Mouse (Mus musculus) frontal cortex, postnatal 25 days (tissue): Measurements from ENCODE around the gene Mia2.
A peak's percentile ranks its signal among the peaks of the same experiment; 100 is the strongest.

Experiments used
- DNase-seq, 2 experiments: peaks; one replicate each; pipeline ENCODE4 v3.0.0; 2022; ENCODE audit warnings: low spot score in 2 of 2

The Mia2 gene

DNA sequence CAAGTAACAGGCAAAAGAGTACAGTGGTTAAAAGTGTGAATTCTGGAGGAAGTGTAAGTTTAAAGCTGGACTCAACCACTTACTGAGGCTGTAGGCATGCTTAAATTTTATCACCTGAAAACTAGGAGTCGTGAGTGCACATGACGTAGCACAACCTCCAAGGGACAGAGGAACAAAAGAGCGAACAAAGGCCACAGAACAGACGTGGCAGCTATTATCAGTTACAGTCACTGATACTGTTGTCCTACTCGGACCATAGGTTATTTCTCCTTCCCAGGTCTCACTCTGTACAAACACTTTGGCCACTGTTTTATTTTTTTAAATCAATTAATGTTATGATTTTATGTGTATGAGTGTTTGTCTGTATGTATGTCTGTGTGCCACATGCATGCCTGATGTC is 9.2 kb downstream of the Mia2 start:
- no peak for DNase-seq

DNA sequence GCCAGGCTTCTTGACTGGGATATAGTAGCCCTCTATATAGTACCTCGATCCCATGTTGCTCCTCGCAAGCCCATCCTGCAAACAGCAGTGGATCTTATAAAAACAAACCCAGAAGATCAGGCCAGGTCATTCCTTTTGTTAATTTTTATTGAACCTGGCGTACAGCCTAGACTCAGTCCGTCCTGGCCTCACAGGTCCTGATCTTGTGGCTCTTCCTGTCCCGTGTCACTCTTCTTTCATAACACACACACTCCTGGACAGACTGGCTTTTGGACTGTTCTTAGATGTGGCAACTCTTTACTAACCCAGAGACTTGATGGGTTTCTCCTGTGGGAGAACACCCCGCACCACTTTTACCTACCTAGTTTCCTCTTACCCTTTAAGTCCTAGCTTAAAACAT is 10.3 kb downstream of the Mia2 start:
- no peak for DNase-seq

DNA sequence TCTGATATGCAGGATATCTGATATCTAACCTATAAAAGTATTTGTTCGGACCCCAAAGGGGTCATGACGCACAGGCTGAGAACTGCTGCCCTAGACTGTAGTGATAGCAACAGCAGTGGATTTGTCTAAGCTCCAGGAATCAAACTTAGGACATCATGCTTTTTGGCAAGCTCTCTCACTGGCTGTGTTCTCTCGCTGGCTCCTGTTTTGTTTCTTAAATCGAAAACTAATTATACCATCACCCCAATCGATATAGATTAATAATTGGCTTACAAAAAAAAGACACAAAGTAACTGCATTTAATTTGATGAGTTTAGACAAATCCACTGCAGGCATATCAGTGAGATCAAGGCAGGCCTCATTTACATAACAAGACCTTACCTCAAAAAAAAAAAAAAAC is 10.9 kb downstream of the Mia2 start:
- no peak for DNase-seq

DNA sequence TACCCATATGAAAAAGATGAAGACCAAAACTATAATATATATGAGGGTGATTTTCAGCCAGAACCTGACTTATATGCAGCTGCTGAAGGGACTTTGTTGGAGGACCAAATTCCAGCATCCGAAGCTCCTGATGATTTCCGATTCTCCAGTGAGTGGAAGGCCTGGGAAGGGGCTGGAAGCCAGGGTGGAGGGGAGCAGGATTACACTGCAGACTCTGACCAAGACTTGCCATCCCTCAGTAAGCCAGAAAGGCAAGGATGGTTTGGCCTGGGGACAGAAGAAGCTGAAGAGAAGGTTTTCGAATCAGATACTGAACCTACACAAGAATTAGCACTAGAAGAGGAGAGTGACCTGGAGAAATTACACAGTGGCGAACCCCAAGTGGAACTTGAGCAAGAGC is 12.3 kb downstream of the Mia2 start:
- DNase-seq = no peak

DNA sequence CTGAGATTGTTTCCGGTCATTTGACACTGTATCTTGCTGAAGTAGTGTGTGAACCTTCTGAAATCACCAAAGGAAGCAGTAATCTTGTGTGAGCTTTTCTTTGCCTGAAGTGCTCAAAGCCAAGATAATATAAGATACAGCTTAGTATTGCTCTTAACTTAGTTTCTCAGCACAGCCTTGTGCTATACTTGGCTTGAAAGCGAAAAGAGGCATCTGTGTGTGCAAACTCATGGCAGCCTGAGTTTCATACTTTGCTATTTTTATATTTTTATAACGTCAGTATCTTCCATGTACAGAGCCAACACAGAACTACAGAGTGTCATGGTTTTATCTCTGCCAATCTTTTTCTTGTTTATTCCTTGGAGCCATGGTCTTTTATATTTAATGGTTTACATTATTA is 21.6 kb downstream of the Mia2 start:
- DNase-seq = no peak

DNA sequence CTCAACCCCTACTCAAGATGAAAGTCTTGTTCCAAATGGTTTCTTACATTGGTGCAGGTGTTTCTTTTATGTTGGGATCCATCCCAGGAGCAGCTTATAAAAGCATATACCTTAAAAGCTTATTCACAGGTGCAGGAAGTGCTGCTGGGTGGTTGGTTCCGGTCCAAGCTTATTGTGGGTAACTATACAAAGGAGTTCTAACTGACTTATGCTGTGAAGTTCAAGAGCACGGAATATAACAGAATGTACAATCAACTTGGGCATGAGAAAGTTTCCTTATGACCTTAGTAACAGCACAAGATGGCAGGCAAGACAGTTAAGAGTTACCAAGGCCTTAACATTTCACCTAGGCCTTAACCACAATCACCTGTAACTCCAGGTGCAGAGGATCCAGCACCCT is 29.8 kb downstream of the Mia2 start:
- DNase-seq = no peak

DNA sequence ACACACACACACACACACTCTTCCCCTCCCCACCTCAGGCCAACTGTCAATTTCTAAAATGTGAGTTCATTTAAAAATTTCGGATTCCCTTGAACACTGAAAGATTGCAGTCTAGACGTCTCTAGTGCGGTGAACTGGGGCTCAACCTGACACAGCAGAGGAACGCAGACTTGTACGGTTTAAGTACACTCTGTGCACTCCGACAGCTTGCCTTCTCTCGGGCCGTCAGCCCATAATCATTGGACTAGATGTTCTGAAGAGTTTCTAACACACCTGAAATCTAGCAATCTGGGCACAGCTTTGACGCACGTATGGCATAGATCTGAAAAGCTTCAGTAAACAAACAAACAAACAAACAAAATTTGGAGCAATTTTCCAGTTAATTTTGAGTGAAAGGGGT is 32.9 kb downstream of the Mia2 start:
- DNase-seq = no peak

DNA sequence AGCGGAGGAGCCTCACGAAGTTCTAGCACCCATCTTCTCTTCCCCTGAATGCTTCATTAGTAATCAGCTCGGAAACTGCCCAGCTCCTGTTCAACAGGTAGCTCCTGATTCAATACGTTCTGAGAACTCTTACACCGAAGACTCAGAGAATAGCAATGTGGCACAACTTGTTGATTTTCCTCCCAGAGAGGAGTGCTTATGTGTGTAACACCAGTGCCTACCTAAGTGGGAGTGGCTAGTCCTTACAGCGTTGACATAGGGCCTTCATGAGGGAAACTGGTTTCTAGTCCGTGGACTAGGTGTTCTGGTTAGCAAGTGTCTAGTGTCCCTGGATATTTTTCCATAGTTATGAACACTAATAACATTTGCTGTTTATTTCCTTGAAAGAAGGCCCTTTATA is 33.4 kb downstream of the Mia2 start:
- no peak for DNase-seq

DNA sequence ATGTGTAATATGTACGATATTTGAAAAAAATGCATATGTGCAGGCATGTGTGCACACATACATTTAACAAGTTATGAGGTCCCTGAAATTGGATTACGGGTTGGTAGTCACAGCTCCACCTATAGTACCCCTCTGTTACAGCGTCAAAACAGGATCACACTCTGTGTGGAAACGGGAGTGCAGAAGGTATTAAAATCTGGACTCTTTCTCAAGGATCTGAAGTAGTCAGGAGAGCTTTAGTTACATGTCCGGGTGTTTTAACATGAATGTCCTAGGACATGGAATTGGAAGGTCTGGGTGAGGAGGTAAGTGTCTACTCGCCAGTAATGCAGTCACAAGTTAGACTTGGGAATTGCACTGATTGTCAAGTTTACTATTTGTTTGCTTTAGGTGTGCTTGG is 34.0 kb downstream of the Mia2 start:
- DNase-seq = no peak

DNA sequence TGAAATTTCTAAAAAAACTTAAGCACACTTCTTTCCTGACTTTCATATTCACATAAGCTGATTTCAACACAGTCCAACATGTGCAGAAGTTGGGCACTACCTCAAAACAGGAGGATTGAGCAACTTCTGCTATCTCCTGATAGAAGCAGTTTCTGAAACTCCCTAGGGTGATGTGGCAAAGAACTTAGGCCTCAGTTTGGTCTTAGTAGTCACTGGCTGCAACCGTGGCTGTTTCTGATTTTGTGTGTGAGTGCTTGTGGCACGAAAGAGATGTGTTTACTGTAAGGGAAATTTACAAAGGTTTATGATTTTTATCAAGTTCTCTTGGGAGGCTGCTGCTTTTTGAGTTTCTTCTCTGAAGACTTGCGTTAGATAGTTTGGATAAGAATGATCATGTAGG is 34.6 kb downstream of the Mia2 start:
- no peak for DNase-seq

DNA sequence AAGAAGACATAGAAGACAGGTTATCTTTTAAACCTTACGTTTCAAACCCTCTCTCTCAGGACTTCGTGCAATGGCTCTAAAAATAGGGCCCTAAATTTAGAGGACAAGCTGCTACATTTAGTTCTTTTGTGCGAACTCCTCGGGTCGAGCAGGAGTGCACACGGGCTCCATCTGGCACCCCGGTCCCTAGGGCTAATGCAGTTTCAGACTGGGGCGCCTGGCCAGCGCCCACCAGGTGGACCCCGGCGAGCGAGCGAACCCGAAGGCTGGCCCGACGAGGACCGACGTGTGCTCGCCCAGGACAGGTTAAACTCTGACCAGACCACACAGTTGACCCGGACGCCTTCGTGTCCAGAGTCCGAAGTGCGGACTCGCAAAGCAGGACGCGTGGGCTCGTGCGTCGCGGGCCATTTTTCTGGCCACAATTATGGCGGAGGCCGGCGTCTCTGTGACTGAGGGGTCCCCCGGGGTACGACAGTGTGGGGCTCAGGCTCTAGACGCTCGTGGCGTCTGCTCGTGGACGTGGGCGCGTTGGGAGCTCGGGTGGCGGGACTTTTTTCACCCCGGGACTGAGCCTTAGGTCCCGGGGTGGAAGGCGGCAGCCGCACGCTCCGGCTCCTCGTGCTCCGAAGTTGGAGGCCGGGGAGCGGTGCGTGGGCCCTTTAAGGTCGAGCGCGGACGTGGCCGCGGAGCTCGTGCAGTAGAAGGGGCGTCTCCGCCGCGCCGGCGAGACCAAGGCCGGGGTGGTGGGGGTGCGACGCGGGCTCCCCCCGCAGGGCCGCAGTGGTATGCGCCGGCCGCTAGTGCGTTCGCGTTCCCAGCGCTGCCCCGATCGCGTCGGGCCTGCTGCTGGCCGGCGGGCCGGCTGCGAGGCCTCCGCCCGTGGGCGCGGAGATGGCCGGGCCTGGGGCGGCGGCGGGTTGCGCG is 35.3 kb downstream of the Mia2 start:
- DNase-seq = peak; percentile 88 to 92

DNA sequence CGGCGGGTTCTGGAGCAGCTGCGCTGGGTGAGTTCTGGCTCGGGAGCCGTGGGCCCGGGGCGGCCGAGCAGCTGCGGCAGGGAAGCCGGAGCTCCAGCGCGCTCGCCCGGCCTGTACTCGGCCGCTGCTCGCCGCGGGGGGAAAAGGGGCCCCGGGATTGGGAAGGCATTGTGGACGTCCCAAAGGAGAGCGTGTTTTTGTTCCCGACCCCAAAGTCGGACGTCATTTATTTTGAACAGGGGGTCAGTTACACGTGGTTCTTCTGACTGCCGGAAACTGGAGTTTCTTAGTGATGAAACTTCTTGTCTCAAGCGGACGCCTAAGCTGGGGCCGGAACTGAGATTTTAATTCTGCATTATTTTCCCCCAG is 36.0 kb downstream of the Mia2 start:
- no peak for DNase-seq

DNA sequence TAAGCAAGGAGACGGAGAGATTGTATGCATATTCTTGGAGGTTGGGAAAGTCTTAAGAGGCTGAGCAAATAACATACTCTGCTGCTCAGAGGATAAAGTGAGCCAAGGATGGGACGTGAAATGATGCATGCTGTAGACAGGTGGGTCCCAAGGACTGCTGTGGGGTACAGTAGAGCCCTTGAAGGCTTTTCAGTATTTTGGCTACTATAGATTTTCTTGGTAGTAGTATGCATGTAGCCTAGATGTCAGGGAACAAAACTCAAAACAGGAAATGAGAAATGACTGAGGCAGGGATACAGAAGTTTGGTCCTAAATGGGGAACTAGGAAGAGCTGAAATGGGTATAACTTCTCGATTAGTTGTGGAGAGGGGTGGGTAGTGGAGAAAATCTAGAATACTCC is 36.9 kb downstream of the Mia2 start:
- DNase-seq = no peak

DNA sequence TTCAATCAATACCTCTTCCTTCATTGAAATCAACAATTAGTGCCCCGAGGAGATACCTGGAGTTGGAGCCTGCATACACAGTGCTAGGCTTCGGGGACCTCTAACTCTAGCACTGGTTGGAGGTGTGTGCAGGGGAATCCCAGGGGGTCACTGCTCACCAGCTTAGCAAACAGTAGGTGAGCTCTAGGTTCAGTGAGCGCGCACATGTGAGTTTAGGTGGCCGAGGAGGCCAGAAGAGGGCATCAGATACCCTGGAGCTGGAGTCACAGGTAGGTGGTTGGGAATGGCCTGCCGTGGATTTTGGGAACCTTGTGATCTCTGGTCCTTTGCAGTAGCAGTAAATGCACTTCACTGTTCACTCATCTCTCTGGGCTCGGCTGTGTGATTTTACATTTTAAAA is 37.3 kb downstream of the Mia2 start:
- no peak for DNase-seq

DNA sequence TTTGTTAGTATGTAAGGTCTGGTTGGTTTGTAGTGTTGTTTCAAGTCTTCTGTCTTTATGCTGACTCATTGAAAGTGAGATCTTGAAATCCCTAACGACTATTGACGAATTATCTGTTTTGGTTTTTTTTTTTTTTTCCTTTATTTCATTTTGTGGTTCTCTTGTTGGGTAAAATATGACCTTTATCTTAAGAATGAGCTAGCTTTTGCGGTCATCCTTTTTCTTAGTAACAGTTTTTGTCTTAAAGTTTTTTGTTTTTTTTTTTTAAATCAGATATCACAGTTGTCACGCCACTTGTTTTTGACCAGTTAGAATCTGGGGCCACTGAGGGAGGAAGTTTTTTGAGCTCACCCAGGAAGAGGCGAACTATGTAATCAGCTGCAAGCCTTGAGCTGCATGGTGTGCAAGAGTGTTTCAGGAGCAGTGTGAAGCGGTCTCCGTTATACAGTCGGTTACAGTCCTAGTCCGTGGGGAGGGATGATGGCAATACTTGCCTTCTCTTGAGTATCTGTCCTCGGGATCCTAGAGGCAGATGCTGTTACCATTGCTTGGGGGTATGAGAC is 37.9 kb downstream of the Mia2 start:
- no peak for DNase-seq

DNA sequence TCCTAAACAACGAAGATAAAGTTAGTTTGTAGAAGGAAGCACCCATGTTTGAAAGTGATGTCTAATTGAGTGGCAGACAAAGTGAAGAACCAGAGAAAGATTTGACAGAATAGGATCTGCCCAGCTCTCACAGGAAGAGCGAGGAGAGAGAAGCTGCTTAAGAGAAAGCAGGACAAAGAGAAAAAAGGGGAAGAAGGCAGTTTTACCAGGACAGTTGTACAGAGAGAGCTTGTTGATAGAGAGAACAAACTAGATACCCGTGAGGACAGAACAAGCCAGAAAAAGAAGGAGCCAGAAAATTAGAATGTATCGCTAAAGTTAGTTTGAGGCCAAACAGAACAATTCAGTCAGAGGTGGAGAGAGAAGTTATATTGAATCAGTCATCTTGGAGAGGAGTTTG is 39.5 kb downstream of the Mia2 start:
- no peak for DNase-seq

DNA sequence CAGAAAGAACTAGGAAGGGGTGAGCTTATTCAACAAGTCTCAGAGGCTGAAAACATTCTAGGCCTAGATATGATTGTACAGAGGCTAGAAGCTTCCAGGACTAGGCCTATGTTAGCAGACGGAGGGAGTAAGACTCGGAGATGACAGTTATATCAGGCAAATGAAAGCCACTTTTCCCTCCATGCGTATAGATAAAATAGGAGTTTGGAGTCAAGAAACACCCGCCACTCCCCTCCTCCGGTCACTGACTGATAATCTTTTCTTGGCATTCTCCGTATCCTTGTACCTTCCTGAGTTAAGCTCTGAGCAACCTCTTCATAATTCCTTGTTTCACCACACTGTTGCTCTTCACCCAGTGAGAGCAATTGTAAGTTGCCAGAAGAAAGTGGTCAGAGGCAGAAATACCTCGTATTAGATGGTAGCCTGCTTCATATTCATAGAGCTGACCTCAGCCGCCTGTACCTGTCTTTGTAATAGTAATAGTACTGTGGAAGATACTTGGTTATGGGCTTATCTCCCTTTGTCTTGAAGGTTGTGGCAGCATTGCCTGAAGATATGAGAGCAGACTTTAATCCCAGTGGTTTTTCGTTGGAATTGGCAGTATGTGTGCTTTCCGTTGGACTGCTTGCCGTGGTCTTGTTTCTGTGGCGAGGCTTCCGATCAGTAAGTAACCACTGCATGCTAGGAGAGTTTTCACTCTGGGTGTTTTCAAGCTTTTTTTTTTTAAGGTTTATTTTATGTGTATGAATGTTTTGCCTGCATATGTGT is 40.1 kb downstream of the Mia2 start:
- DNase-seq = no peak

DNA sequence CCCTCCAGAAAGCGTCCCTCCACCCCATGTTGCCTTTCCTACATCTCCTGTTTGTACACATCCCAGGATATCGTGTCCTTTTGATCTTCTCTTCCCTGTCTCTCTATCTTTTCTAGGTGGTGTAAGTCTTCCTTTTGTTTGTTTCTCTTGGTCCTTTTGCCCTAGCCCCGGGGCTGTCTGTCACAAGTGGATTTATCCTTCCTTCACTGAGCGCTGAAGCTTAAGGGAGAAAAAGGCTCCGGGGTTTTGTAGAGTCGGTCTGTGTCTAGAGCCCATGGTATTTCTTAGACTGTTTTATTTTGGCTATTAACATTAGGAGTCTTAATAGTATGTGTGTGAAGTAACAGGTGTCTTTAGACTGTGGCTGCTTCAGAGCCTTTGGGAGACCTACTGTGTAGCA is 41.4 kb downstream of the Mia2 start:
- no peak for DNase-seq

DNA sequence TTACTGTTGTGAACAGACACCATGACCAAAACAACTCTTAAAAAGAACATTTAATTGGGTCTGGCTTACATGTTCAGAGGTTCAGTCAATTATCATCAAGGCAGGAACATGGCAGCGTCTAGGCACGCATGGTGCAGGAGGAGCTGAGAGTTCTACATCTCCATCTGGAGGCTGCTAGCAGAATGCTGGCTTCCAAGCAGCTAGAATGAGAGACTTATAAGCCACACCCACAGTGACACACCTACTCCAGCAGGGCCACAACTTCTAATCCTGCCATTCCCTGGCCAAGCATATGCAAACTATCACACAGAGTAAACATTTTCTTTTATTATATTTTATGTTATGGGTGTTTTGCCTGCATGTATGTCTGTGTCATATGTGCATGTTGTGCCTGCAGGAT is 43.8 kb downstream of the Mia2 start:
- DNase-seq = no peak

DNA sequence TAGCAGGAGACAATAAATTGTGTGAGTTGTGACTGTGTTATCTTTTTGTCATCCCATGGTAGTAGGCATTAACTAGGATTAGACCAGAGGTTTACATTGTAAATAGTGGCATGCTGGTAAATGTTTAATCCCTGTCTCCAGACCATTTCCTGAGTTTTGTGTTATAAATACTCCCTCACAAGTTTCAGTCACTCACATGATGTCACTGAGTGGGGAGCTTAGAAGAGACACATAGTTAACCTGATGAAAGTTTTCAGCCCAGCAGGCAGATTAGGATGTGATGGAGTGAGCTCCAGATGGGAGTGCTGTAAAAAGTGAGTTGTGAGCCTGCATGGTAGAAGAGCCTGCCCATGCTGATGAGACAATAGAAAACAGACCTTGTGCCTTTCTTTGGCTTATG is 49.5 kb downstream of the Mia2 start:
- no peak for DNase-seq

DNA sequence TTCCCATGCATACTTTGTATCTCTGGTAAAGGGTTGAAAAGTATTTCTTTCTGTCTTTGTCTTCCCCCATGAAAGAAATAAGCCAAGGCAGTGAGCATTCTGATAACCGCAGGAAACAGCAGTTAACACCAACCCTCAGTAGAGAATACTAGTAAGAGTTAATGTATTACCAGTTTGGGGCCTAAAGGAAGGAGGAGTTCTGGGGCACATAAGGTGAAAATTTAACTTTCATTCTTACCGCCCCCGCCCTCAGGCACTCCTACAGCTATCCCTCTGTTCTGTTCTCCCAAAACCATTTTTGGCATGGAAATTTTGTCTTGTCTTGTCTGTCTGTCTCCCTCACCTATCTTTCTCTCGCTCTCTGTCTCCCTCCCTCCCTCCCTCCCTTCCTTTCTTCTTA is 54.1 kb downstream of the Mia2 start:
- no peak for DNase-seq

DNA sequence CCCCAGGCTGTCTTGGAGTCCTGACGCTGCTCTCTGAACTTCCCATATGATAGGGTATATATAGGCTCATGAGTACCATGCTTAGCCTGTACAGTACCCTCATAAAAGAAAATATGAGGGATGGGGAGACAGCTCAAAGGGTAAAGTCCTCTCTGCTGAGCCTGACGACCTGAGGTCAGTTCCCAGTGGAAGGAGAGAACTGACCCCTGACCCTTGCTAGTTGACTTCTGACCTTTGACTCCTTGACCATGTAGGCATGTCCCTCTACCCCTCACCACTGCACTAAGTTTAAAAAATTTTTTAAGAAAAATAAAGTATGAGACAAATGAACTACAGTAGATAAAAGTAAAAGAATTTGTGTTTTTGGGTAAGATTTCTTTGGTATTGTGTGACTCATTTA is 65.5 kb downstream of the Mia2 start:
- DNase-seq = no peak

DNA sequence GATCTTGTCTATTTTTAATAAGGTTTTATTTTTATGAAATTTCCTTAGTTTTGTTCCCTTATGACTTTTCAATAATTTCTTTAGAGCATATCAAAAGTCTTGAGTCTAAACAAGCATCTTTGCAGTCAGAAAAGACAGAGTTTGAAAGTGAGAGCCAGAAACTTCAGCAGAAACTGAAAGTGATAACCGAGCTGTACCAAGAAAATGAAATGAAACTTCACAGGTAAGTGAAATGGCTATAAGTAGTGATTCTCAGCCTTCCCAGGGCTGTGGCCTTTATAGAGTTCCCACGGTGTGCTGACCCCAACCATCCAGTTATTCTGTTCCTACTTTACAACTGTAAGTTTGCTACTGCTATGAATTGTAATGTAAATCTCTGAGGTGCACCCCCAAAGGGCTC is 67.2 kb downstream of the Mia2 start:
- no peak for DNase-seq
